Mouse (Mus musculus) left cerebral cortex, adult 18-20 months (tissue): Measurements from ENCODE around the gene Prkca. TPM values are rescaled to one million over a fixed set of nuclear protein-coding genes. Genes with fewer than 3 reads are reported as not detected.

Experiments used
- DNase-seq, 2 experiments: peaks; one replicate each; pipeline ENCODE4 v3.0.0; 2021 to 2022; ENCODE audit warnings: low spot score in 2 of 2, mixed read lengths in 1 of 2
- microRNA-seq, 2 experiments: library from miRNA; unstranded; fragments of <30 nt; microRNA quantifications; one replicate each; pipeline ENCODE4 v1.2.0; 2021
- total RNA-seq, 2 experiments: library from RNA; stranded (reverse); gene quantifications; 2 replicates each; pipeline ENCODE4 v1.2.3; 2021

Gene Prkca
- total RNA-seq, 2 experiments from 2014 or later: 156 to 175 TPM

- DNase-seq: no peak
Measured at GRCm38 (mm10) chr11:107900470-107900869, 443.3 kb downstream of the Prkca start.

DNA sequence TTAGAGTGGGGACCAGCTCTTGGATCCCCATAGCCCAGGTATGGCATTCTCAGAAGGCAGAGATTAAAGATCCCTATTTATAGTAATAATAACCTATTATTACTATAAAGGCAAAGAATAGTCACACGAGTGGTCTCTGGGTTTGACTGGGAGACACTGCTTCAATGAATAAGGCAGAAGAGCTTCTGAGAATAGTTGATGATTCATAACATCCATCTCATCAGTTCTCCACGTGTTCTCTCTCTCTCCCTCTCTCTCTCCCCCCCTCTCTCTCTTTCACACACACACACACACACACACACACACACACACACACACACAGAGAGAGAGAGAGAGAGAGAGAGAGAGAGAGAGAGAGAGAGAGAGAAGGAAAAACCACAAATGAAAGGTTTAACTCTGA, 445.0 kb downstream of the Prkca start:
- no peak for DNase-seq

GRCm38 (mm10) chr11:107895635-107896034, 448.1 kb downstream of the Prkca start:
- no peak for DNase-seq

- no peak for DNase-seq
Measured at GRCm38 (mm10) chr11:107891377-107891776, 452.4 kb downstream of the Prkca start.

- no peak for DNase-seq
Measured at GRCm38 (mm10) chr11:107887342-107887741, 456.4 kb downstream of the Prkca start.

Small RNAs within 50 kb of the gene (microRNA-seq; reads per million reads assigned to microRNA genes)
- gene Mir7223: 0 reads per million in 2 experiments

Other genes with a start within 250 kb of the Prkca start
- 1 to 10 TPM in 1 of 2 experiments, under 1 TPM in 1; 0.74 to 1.1 TPM for gene Apoh, start 574 bp downstream of the Prkca start, total RNA-seq
- gene Cep112, start 81.3 kb upstream of the Prkca start, total RNA-seq: 10 to 100 TPM; 11.3 to 12.0 TPM